Comparison of ENCODE assay signal across 9 mouse cellular contexts in the genomic region with DNA sequence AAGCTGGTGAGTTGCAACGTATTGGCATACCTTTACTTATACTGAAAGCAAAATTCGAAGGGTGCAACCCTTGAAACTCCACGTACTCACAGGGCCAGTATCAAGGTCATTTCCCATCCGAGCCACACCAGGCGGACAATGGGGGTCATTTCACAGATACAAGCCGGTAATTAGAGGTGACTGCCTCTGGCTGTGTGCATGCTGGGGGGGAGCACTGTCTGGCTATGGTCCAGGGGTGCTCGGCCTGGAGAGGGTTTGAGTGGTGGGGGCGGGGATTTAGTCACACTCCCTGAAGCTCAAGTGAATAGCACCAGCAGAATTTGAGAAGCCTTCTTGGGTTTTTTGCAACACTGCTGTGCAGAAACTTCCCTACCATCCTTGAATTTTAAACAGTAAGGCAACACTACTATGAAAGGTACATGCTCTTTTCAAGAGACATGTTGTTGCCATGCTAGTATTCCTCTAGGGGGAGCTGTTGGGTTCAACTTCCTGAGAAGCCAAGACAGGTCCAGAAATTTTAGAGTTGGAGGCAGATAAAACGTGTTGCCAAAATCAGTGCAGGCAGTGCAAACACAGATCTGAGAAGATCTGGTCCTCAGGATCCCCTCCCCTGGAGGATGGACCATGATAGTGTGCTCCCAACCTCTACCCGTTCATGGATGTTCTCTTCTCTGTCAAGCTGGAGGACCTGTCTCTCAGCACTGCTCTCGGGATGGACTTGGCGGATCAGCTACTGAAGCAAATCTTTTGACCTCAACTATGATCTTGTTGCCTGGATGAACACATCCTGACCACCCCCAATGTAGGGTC.
DNase-seq lines count a peak whose midpoint lies in the region; ATAC-seq lines count a peak whose summit lies in the region.
"Had no signal": no experiment of that assay in that cellular context is flagged by ENCODE, and none has a peak within 500 bp of the region (broad histone marks: within the 10 kb centered on the region; RNA-seq: fewer than 3 reads in every experiment).

No protein-coding gene starts in this region.

- peak; percentile 24 for DNase-seq in adrenal gland, postnatal 10 days
- DNase-seq in adrenal gland, adult 18-20 months (ENCODE audit: low spot score in 2 of 2), result no peak
- DNase-seq in A20 (ENCODE audit: low read depth, low spot score), result peak; percentile 19
- peak; percentile 58 to 59 for DNase-seq in cerebellum, postnatal 25 days
- peak; percentile 20 for DNase-seq in kidney, adult 9 months
- no peak for DNase-seq in gastrocnemius, postnatal 4 days (ENCODE audit: low spot score in 2 of 2)
- no peak for DNase-seq in thymus, postnatal 36 days

- H3K4me3 ChIP-seq in neural tube, embryonic 15.5 days (replicated peaks), result no peak overlapping the region
- H3K4me3 ChIP-seq: erythroblast, embryonic 14.5 days had no signal

- H3K4me2 ChIP-seq in neural tube, embryonic 15.5 days, result peak overlapping the region; percentile 17

- no peaks in the 10 kb centered on the region for H3K9me3 ChIP-seq in neural tube, embryonic 15.5 days (replicated peaks)

- 42% methylated on average over 12 of the region's 12 CpGs for WGBS in neural tube, embryonic 15.5 days

- ATAC-seq in neural tube, embryonic 15.5 days (ENCODE audit: low FRiP score), result no peak

- H3K9ac ChIP-seq in neural tube, embryonic 15.5 days (replicated peaks), result no peak overlapping the region

- no peaks in the 10 kb centered on the region for H3K36me3 ChIP-seq in neural tube, embryonic 15.5 days

- no peaks in the 10 kb centered on the region for H3K27me3 ChIP-seq in neural tube, embryonic 15.5 days (replicated peaks)

- no peak overlapping the region for H3K27ac ChIP-seq in neural tube, embryonic 15.5 days (replicated peaks)

- H3K4me1 ChIP-seq in neural tube, embryonic 15.5 days, result peaks cover 6% of the 10 kb centered on the region; the same call in 1 of the 2 replicates

Comparison
In these comparisons a context has a peak if more than half of its experiments do, and no peak if none do; other contexts are left out.
1. DNase-seq: peak in adrenal gland, postnatal 10 days (single experiment), A20 (single experiment), cerebellum, postnatal 25 days (2 of 2) and kidney, adult 9 months (single experiment); none in adrenal gland, adult 18-20 months (0 of 2), gastrocnemius, postnatal 4 days (0 of 2) and thymus, postnatal 36 days (0 of 2).